Mouse (Mus musculus): Measurements from ENCODE around the gene Safb. TPM values are rescaled to one million over a fixed set of nuclear protein-coding genes. Genes with fewer than 3 reads are reported as not detected.
"Not testable (repeated sequence)": the region's sequence is repeated elsewhere in the genome, so short reads cannot be mapped to it uniquely, and the experiment has no call there.

The Safb gene
- total RNA-seq, 2 experiments from 2014 or later: 64.3 to 72.3 TPM

DNA sequence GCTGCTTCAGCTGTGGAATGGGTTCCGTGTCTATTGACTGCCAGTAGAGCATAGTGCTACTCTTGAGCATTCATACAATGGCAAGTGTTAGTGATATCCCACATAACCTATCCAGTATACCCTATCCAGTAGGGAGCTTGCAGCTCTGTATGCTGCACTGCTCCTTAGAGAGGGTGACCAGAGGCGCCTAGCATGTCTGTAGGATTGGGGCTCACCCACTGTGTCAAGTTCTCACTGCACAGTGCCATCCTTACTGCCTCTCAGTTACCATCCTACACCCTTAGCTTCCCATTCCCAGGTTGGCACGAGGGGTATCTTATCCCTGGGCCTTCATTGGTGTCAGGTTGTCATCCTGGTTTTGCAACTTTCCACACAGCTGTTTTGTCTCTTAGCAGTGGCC is 19.8 kb downstream of the Safb start:
- no peak for DNase-seq (ENCODE audit: low spot score)
- intact Hi-C loops (cut with DNase I): loop anchor here (2.0 kb wide), 1 partner anchor 18 kb away; no protein-coding TSS in a partner anchor

DNA sequence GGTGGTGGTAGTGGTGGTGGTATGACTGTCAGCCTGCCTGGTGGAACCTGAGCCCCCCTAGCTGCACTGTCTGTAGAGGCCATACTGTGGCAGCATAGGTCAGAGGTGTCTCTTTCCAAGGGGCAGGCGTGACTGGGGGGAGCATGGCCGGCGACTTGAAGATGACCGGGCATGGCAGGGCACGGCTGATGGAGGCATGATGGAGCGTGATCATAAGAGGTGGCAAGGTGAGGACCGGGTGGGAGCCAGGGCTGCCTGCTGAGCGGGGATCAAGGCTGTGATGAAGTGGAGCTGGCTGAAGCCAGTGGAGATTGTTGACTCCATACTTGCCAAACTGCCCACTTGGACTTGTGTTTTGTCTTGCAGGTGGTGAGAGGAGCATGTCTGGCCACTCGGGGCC is 20.8 kb downstream of the Safb start:
- intact Hi-C loops (cut with DNase I): loop anchor here (2.0 to 5.0 kb wide), 2 partner anchors 19 to 157 kb away; partner anchors contain the start of gene Dus3l
- DNase-seq (ENCODE audit: low spot score): no peak

DNA sequence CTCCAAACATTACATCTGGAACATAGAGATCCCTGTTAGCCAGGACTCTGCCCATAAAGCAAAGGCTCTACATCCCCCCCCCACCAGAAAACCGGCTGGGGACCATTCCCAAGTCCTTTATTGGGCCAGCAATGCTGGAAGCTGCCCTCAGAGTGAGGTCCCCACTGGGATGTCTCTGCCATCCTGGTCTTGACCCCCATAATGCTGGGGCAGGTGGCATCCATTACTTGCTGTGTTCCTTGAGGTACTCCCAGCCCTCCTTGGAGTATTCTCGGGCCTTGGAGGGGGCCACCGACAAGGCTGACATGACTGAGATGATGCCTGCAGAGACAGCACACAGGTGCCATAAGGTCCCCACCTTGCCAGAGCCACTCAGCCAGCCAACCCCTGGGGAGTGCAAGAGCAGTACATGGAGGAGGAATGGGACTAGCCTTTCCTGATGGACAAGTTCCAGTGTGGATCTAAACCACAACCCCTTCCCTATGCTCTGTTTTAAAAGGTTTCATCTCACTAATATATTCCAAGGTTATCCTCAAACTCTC is 23.0 kb downstream of the Safb start:
- intact Hi-C loops (cut with DNase I): loop anchor here (5.0 kb wide), 1 partner anchor 155 kb away; the partner anchor contains the start of gene Dus3l
- DNase-seq (ENCODE audit: low spot score): no peak

DNA sequence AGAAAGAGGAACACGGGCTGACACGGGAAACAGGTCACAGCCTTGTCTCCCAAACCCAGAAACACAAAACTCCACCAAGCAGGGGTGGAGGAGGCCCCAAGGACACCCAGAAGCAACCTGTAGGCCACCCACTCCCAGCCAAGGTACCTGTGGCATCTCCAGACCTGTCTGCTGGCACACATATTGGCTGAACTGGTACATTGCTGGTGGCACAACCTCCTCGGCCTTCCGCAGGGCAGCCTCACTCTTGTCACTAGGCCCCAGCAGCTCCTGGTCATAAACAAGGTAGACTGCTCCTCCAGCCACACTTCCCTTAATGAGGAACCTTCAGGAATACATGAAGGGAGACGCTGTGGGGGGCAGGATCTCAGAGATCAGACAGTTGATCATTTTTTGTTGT is 24.1 kb downstream of the Safb start:
- intact Hi-C loops (cut with DNase I): loop anchor here (5.0 kb wide), 1 partner anchor 154 kb away; the partner anchor contains the start of gene Dus3l
- no peak for DNase-seq (ENCODE audit: low spot score)

DNA sequence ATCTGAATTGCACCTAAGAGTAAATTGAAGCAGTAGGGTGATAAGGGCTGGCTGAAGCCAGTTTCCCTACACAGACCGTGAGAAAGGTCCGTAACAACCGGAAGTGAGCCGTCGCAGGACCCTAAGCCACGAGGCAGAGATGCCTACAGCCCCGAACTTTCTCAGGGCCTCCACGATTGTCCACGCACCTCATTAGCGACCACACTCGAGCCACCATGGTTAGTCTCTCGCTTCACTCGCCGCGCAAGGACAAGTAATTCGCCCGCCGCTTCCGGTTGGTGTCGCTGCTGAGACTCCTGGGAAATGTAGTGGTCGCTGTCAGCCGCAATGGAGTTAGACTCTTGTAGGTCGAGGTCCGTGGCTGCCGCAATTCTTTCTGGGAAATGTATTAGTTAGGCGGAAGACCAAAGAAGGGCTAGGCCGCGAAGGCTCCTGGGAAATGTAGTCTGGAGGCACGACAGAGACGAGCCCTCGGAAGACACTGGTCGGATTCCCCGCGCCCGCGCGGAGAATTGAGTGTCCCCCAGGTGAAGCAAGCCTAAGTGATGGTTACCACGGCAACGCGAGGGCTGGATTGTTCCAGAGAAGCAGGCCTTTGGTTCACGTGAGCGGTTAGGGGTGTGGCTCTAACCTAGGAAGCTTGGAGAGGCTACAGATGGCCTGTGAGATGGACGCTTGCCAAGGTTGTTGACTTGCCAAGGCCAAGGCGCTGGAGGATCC is 25.0 kb downstream of the Safb start, which contains the start of gene 2410015M20Rik:
Gene 2410015M20Rik (minus strand): TSS at position 320 of the 720 bp plus-strand sequence.
- intact Hi-C loops (cut with DNase I): loop anchor here (5.0 kb wide), 2 partner anchors 58 to 153 kb away; partner anchors contain the start of gene Dus3l
- peak; percentile 93 for DNase-seq (ENCODE audit: low spot score)

DNA sequence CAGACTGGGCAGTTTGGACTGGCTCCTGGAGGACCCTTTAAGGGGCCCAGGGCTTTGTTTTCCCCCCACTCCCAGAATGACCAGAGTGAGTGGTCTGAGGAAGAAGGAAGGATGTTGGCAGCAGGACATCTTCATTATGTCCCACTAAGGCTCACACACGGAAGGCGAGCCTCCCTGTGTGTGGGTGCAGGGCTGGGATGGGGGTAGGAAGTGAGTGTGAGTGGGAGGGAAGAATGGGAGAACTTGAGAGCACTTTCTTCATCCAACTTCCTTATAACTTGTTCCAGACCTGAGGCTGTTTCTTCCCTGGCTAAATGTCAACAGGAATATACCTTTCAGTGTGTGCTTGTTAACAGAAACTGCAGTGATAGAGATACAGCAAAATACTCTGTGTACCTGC is 26.7 kb downstream of the Safb start:
- DNase-seq (ENCODE audit: low spot score): no peak
- intact Hi-C loops (cut with DNase I): loop anchor here (5.0 kb wide), 1 partner anchor 56 kb away; no protein-coding TSS in a partner anchor

DNA sequence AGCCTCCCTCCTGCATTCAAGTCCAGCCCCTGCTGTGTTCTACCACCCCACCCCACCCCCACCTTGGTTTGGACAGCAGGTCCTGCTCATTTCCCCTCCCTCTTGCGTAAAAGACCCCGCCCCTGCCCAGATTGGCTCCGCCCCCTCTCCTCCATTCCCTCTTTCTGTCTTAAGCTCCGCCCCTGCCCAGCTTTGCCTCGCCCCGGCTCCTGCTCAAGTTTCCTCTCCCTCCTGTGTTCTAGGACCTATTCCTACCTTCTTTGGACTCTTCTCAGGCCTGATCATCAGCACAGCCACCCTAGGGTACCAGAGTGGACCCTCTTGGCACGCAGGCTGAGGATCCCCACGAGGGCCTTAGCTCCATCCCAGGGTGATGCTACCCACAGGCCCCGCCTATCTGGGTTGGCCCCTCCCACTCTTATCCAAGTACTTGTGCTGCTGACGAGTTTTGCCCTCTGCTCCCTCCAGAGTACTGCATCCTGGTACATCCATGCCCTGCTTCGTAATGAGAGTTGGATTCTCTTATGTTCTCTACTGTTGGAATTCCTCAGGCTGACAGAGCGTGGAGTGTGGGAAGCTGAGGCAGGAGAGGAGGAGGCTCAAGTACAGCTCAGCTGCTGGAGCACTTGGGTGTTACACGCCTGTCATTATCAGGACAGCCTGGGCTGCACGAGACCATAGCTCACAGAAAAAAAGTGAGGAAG is 27.4 kb downstream of the Safb start:
- intact Hi-C loops (cut with DNase I): loop anchor here (5.0 kb wide), 1 partner anchor 55 kb away; no protein-coding TSS in a partner anchor
- DNase-seq (ENCODE audit: low spot score): no peak

DNA sequence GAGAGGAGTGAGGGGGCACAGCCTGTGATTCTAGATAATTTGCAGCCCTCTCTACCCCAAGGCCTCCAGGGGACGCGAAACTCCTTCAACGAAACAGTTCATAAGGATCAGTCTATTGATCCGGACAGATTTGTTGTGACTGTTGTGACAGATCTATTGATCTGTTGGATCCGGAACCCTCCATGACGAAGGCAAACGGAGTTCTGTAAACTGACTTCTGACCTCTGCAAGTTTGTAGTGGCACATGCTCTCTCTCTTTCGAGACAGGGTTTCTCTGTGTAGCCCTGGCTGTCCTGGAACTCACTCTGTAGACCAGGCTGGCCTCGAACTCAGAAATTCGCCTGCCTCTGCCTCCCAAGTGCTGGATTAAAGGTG is 27.9 kb downstream of the Safb start:
- not testable (repeated sequence) for DNase-seq (ENCODE audit: low spot score)
- intact Hi-C loops (cut with DNase I): loop anchor here (5.0 kb wide), 1 partner anchor 55 kb away; no protein-coding TSS in a partner anchor

DNA sequence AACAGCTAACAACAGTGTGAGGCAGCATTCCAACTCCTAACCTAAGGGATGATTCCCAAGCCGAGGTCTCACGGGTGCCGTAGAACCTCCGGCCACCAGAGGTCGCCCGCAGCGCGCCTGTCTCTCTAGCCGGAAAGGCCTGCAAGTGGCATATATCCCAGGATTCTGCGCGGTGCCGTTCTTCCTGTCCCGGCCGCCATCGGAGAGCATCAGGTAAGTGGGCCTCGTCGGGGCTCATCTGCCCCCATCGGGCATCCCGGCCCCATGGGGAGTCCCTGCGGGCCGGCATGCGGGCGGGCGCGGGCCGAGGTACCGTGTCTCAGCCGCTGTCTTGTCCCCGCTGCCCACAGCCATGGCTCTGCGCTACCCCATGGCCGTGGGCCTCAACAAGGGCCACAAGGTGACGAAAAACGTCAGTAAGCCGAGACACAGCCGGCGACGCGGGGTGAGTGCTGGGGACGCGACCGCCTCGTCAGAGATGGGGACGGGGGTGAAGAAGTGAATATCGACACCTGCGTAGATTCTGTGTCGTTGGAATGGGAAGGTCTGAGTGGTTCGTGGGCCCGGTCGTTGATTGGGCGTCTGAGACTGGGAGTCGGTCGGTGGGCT is 28.7 kb downstream of the Safb start, which contains the start of gene Rpl36:
Gene Rpl36 (plus strand): TSS at position 181 of the 609 bp plus-strand sequence.
- intact Hi-C loops (cut with DNase I): loop anchor here (5.0 kb wide), 1 partner anchor 54 kb away; no protein-coding TSS in a partner anchor
- DNase-seq (ENCODE audit: low spot score): peak; percentile 86

DNA sequence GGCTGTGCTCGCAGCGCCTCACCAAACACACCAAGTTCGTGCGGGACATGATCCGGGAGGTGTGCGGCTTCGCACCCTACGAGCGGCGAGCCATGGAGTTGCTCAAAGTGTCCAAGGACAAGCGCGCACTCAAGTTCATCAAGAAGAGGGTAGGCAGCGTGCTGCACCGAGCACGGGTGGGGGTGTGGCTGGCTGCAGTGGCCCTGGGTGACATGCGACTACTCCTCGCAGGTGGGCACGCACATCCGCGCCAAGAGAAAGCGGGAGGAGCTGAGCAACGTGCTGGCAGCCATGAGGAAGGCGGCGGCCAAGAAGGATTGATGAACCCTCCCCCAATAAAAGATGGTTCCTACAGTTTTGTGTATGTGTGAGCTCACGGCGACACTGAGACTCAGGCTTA is 29.3 kb downstream of the Safb start:
- intact Hi-C loops (cut with DNase I): loop anchor here (5.0 kb wide), 1 partner anchor 53 kb away; no protein-coding TSS in a partner anchor
- DNase-seq (ENCODE audit: low spot score): not testable (repeated sequence)

DNA sequence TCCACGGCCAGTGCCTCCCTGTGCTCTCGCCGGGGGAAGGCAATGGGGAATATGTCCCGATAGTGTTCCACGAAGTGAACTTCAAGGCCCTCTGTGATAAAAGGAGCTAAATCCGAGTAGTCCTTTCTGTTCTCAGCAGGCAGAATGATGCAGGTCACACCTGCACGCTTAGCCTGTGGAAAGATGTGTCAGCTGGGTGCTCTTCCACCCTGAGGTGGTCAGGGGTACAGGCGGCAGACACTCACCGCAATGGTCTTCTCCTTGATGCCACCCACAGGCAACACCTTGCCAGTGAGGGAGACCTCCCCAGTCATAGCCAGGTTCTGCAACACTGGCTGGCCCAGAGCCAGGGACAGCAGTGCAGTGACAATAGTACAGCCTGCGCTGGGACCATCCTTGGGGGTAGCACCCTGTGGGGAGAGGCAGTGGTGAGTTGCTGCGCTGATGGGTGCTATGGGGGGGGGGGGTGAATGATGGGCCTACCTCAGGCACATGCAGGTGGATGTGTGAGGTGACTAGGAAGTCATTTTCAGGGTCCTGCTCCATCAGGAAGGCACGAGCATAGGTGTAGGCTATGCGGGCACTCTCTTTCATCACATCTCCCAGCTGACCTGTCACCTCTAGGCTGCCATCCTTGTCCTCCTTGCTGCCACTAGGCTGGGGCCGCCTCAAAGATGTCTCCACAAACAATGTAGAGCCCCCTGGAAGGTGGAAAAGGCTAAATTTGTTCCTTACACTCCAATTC is 29.9 kb downstream of the Safb start:
- intact Hi-C loops (cut with DNase I): loop anchor here (5.0 kb wide), 1 partner anchor 53 kb away; no protein-coding TSS in a partner anchor
- DNase-seq (ENCODE audit: low spot score): no peak

DNA sequence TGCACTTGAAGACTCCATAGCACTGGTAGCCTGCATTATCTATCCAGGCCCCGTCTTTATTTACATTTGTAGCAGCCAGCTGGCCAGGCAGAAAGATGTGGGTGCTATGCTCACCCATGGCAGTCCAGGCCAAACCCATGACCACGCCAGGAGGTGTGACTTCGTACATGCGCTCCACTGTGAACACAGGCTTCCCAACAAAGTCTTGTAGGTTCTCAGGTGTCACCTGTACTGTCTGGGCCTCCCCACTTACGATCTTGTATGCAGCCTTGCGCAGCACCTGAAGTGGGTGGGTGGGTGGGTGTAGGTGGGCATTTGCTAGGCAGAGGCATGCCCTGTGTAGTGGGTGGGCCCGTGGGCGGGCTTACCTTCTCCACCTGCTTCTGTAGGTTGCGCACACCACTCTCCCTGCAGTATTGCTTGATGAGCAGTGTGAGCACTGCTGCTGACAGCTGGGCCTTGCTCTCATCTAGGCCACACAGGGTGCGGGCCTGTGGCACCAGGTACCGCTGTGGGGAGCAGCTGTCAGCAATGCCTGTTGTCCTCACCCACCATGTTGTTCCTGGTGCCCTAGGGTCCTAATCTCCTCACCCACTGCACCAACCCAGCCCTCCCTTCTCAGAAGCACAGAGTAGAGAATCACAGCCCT is 30.6 kb downstream of the Safb start:
- intact Hi-C loops (cut with DNase I): no loop called here
- DNase-seq (ENCODE audit: low spot score): no peak

DNA sequence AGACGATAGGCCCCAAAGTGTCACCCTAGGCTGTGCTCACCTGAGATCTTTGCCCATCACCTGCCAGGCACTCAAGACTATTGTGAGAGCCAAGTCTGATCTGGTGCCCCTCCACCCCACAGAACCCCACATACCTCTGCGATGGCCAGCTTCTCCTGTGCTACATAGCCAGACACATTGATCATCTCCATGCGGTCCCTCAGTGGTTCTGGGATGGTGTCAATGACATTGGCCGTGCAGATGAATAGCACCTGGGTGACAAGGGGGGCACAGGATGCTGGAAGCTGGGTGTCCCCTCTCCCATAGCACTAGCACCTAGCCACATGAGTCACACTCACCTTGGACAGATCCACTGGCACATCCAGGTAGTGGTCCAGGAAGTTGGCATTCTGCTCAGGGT is 31.2 kb downstream of the Safb start:
- no peak for DNase-seq (ENCODE audit: low spot score)
- intact Hi-C loops (cut with DNase I): no loop called here

DNA sequence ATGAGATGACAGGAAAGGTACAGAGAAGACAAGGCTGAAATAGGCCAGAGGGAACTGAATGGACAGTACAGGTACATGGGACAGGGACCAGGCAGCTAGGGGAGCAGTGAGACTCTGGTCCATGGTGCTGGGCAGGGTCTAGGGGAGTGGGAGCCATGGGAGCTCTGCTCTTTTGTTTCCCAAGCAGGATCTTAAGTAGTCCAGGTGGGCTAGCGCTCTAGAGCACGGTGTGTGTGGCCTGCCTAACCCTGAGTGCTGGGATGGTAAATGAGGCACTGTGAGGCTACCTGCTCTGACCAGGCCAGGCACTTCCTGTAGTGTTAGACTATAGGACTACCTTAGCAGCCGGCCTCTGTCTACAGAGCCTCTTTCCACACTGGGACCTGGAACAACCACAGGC is 32.1 kb downstream of the Safb start:
- no peak for DNase-seq (ENCODE audit: low spot score)
- intact Hi-C loops (cut with DNase I): no loop called here

DNA sequence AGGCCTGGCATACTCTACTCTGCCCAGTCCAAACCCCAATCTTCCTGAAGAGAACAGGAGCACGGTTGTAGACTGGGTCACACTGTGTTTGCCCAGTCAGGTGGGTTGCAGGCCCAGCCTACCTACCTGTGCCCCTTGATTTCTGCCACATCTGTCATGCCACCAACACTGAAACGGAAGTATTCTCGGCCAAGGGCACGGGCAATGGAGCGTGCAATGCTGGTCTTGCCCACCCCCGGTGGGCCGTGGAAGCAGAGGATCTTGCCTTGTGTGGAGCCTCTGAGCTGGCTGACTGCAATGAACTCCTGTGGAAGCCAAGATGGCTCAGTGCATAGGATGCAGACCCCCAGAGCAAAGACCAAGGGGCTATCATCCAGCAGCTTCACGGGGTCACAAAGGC is 33.0 kb downstream of the Safb start:
- no peak for DNase-seq (ENCODE audit: low spot score)
- intact Hi-C loops (cut with DNase I): no loop called here

DNA sequence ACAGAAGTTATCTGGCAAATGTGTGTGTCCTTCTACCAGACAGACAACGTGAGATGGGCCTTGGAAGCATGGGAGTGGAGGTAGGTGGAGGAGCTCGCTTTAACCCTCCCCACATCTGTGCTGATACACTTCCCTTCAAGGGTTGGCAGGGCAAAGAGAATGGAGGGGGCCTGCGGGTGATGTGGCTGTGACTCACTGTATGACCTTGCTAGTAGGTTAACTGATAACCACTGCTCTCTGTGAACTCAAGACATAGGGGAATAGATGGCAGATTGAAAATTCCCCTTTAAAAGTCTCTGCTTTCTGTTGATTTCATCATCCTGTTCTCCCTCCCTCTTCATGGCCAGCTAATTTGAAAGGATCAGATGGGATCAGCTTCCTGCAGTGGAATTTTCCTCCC is 40.9 kb downstream of the Safb start:
- DNase-seq (ENCODE audit: low spot score): no peak
- intact Hi-C loops (cut with DNase I): loop anchor here (2.0 kb wide), 1 partner anchor 43 kb away; no protein-coding TSS in a partner anchor

DNA sequence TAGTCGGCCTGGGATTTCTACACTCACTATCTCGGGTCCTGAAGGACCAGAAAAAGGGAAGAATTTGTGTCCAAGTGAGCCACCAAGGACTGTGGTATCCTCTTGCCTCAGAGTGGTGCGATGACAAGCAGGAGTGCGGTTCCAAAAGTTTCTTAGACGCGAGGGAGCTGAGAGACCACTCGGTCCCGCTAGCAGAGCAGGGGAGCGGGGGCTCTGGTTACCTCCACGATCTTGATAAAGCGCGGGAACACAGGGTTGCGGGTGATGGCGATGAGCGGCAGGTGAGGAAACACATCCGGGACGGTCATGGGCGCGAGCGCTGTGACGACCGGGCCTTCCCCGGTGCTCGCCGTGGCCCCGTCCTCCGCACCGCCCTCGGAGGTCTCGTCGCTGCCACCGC is 41.6 kb downstream of the Safb start:
- DNase-seq (ENCODE audit: low spot score): no peak
- intact Hi-C loops (cut with DNase I): no loop called here

DNA sequence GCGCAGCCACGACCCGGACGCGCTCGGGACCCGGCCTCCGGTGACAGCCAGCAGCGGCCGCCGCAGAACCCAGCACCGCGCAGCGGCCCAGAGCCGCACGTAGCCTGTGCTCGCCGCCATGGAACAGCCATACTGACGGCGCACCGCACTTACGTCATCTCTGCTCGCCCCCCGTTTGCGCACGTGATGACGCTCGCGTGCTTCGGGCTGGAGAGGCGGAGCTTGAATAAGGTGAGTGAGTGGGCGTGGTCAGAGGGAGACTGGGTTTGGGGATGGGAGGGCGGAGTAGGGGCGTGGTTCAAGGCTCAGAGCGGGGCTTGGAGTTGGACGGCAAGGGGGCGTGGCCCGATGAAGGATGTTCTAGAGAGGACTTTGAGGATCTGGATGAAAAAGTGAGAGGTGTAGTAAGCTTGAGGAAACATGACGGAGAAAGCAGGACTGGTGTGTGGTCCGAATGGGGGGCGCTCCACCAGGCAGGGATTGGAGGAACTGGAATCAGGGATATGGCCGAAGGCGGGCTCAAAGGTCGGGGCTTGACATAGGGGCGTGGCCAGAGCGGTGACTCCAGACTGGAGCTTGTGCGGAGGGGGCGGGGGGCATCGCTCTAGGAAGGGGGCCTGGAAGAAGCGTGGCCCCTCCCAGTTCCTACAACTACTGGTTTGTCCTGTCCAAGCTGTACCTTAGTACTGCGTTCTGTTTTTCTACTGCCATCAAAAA is 42.3 kb downstream of the Safb start, which contains the start of gene Lonp1:
Gene Lonp1 (minus strand): TSS at position 134 of the 717 bp plus-strand sequence.
- intact Hi-C loops (cut with DNase I): no loop called here
- peak; percentile 87 for DNase-seq (ENCODE audit: low spot score)
